Mouse (Mus musculus): Measurements from ENCODE around the gene Trim44.

DNA sequence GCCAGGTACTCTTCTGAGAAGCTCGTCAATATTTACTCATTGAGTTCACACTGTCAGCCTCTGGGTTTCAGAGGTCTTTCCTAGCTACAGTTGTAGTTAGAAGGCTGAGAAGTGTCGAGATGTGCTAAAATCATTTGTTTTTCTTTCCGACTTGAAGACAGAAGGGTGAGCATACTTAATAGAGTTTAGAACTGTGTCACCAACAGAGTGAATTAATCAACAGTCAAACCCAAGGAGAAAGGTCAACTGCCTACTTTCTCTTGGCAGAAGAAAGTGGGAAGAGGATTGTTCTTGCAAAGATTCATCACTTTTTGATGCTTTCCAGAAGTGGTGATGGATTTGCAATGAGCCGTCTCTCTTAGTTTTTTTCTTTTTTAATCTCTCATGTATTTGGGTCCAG is 39.2 kb upstream of the Trim44 start:
- TF ChIP-seq POLR2A (IDR thresholded peaks at IDR 0.05; ENCODE audit: borderline replicate concordance, control insufficient read depth, low read depth, low read length) = no peak
- no peak for TF ChIP-seq CTCF (IDR thresholded peaks at IDR 0.05; ENCODE audit: control insufficient read depth, insufficient read depth, low read length)
